Comparison of ENCODE assay signal across 9 mouse cellular contexts in genomic region chr9:54500832-54501452, GRCm38 (mm10). TPM values are rescaled to one million over a fixed set of nuclear protein-coding genes. Genes with fewer than 3 reads are reported as not detected.
DNase-seq lines count a peak whose midpoint lies in the region; ATAC-seq and TF ChIP-seq lines count a peak whose summit lies in the region.
"Had no signal": no experiment of that assay in that cellular context is flagged by ENCODE, and none has a peak within 500 bp of the region (broad histone marks: within the 10 kb centered on the region; RNA-seq: fewer than 3 reads in every experiment).

No protein-coding gene starts in this region.

- TF ChIP-seq CTCF in bone marrow macrophage, adult 2 months (IDR thresholded peaks at IDR 0.05; ENCODE audit: low read depth, low read length) = no peak

- DNase-seq in right cerebral cortex, adult 2 months (ENCODE audit: low spot score in 2 of 2) = peak; percentile 38 to 42
- DNase-seq in right cerebral cortex, postnatal 14 days = no peak
- DNase-seq in forebrain, embryonic 10.5 days (ENCODE audit: extremely low spot score, low spot score) = peak; percentile 29
- peak; percentile 61 for DNase-seq in left cerebral cortex, postnatal 4 days
- peak; percentile 87 for DNase-seq in midbrain, embryonic 11.5 days (ENCODE audit: low spot score, missing footprints)
- DNase-seq in Muller cell, postnatal 12 days (ENCODE audit: inconsistent ontology term) = no peak

- WGBS in forebrain, embryonic 10.5 days = under 1% methylated on average over 43 of the region's 43 CpGs
- WGBS in hindbrain, embryonic 13.5 days = under 1% methylated on average over 42 of the region's 43 CpGs
- WGBS in midbrain, embryonic 11.5 days = under 1% methylated on average over 40 of the region's 43 CpGs

- TF ChIP-seq POLR2A in bone marrow macrophage, adult 2 months (IDR thresholded peaks at IDR 0.05; ENCODE audit: borderline replicate concordance, low read depth, low read length) = no peak

- ATAC-seq in hindbrain, embryonic 13.5 days (ENCODE audit: low FRiP score) = peak; percentile 78
- ATAC-seq in midbrain, embryonic 11.5 days (ENCODE audit: low FRiP score) = peak; percentile 73

- peaks cover 10% of the 10 kb centered on the region for H3K4me1 ChIP-seq in bone marrow macrophage, adult 2 months (ENCODE audit: control insufficient read depth, insufficient read depth, low read length)
- peaks cover 32% of the 10 kb centered on the region for H3K4me1 ChIP-seq in forebrain, embryonic 10.5 days
- peaks cover 30% of the 10 kb centered on the region for H3K4me1 ChIP-seq in hindbrain, embryonic 13.5 days (replicated peaks)
- H3K4me1 ChIP-seq in midbrain, embryonic 11.5 days (ENCODE audit: control insufficient read depth, insufficient read depth, low read length) = 0 out of 2 replicates have a peak, but pooled peaks cover 7% of the 10 kb centered on the region

- peak overlapping the region; percentile 71 for H3K27ac ChIP-seq in bone marrow macrophage, adult 2 months (ENCODE audit: insufficient read depth, low read depth, low read length)
- peak overlapping the region; percentile 87 for H3K27ac ChIP-seq in forebrain, embryonic 10.5 days
- H3K27ac ChIP-seq in hindbrain, embryonic 13.5 days = peak overlapping the region; percentile 92
- H3K27ac ChIP-seq in midbrain, embryonic 11.5 days (ENCODE audit: low read depth, low read length) = peak overlapping the region; percentile 76

- no peaks in the 10 kb centered on the region for H3K9me3 ChIP-seq in forebrain, embryonic 10.5 days
- H3K9me3 ChIP-seq in hindbrain, embryonic 13.5 days = no peaks in the 10 kb centered on the region
- no peaks in the 10 kb centered on the region for H3K9me3 ChIP-seq in midbrain, embryonic 11.5 days (ENCODE audit: control insufficient read depth, low read length)

- H3K9ac ChIP-seq in hindbrain, embryonic 13.5 days = peak overlapping the region; percentile 92
- H3K9ac ChIP-seq in midbrain, embryonic 11.5 days (ENCODE audit: low read length) = peak overlapping the region; percentile 76

- H3K36me3 ChIP-seq in forebrain, embryonic 10.5 days (replicated peaks) = no peaks in the 10 kb centered on the region
- no peaks in the 10 kb centered on the region for H3K36me3 ChIP-seq in hindbrain, embryonic 13.5 days
- H3K36me3 ChIP-seq in midbrain, embryonic 11.5 days (ENCODE audit: control insufficient read depth, insufficient read depth, low read length) = no peaks in the 10 kb centered on the region

- peak overlapping the region; percentile 85 for H3K4me3 ChIP-seq in bone marrow macrophage, adult 2 months (ENCODE audit: insufficient read depth, low read length)
- peak overlapping the region; percentile 88 for H3K4me3 ChIP-seq in forebrain, embryonic 10.5 days
- peak overlapping the region; percentile 89 for H3K4me3 ChIP-seq in hindbrain, embryonic 13.5 days
- H3K4me3 ChIP-seq in midbrain, embryonic 11.5 days (ENCODE audit: low read depth, low read length) = peak overlapping the region; percentile 77

- H3K27me3 ChIP-seq in forebrain, embryonic 10.5 days (ENCODE audit: poor library complexity, severe bottlenecking) = peaks cover 30% of the 10 kb centered on the region
- H3K27me3 ChIP-seq in hindbrain, embryonic 13.5 days = no peaks in the 10 kb centered on the region
- H3K27me3 ChIP-seq in midbrain, embryonic 11.5 days (ENCODE audit: control insufficient read depth, insufficient read depth, low read length) = peaks cover 9% of the 10 kb centered on the region

- H3K4me2 ChIP-seq in hindbrain, embryonic 13.5 days = peak overlapping the region; percentile 63
- H3K4me2 ChIP-seq in midbrain, embryonic 11.5 days = peak overlapping the region; percentile 78

- intact Hi-C loops in left cerebral cortex, postnatal 4 days (cut with DNase I) = no loop called here

RNA-seq across cellular contexts. Expression of gene Dmxl2, which starts 0.5 kb away (rescaled TPM):
- polyA plus RNA-seq in bone marrow macrophage, adult 2 months (2012; ENCODE audit: insufficient read depth, insufficient read length, missing spikeins) = 34.5 and 37.1 TPM in 2 replicates
- polyA plus RNA-seq in forebrain, embryonic 10.5 days (2016; fragmentation: Nextera tagmentation; extraction: Ambion mirVana) = 6.0 and 6.9 TPM in 2 replicates
- 43.3 and 44.0 TPM in 2 replicates for polyA plus RNA-seq in hindbrain, embryonic 13.5 days (2015; fragmentation: Nextera tagmentation; extraction: Ambion mirVana)
- total RNA-seq in left cerebral cortex, postnatal 4 days (2021) = 100 to 1,000 TPM; 168 to 174 TPM
- 16.6 and 17.7 TPM in 2 replicates for polyA plus RNA-seq in midbrain, embryonic 11.5 days (2014; fragmentation: Nextera tagmentation; extraction: Ambion mirVana)

RNA-seq across cellular contexts. Expression of gene Sh2d7, which starts 37.8 kb away (rescaled TPM):
- polyA plus RNA-seq in bone marrow macrophage, adult 2 months (2012; ENCODE audit: insufficient read depth, insufficient read length, missing spikeins) = not detected in 2 replicates
- not detected in 2 replicates for polyA plus RNA-seq in forebrain, embryonic 10.5 days (2016; fragmentation: Nextera tagmentation; extraction: Ambion mirVana)
- 0.08 TPM in 1 of 2 replicates, not detected in the other for polyA plus RNA-seq in hindbrain, embryonic 13.5 days (2015; fragmentation: Nextera tagmentation; extraction: Ambion mirVana)
- not detected for total RNA-seq in left cerebral cortex, postnatal 4 days (2021)
- not detected in 2 replicates for polyA plus RNA-seq in midbrain, embryonic 11.5 days (2014; fragmentation: Nextera tagmentation; extraction: Ambion mirVana)
- total RNA-seq: left cerebral cortex, postnatal 36 days had no signal

RNA-seq across cellular contexts. Expression of gene Cib2, which starts 59.1 kb away (rescaled TPM):
- polyA plus RNA-seq in bone marrow macrophage, adult 2 months (2012; ENCODE audit: insufficient read depth, insufficient read length, missing spikeins) = 14.4 and 14.6 TPM in 2 replicates
- 8.3 and 9.1 TPM in 2 replicates for polyA plus RNA-seq in forebrain, embryonic 10.5 days (2016; fragmentation: Nextera tagmentation; extraction: Ambion mirVana)
- polyA plus RNA-seq in hindbrain, embryonic 13.5 days (2015; fragmentation: Nextera tagmentation; extraction: Ambion mirVana) = 42.4 and 45.2 TPM in 2 replicates
- total RNA-seq in left cerebral cortex, postnatal 4 days (2021) = 10 to 100 TPM; 53.1 to 56.9 TPM
- 16.8 and 17.9 TPM in 2 replicates for polyA plus RNA-seq in midbrain, embryonic 11.5 days (2014; fragmentation: Nextera tagmentation; extraction: Ambion mirVana)

Comparison
In these comparisons a context has a peak if more than half of its experiments do, and no peak if none do; other contexts are left out.
1. DNase-seq: peak in right cerebral cortex, adult 2 months (2 of 2), forebrain, embryonic 10.5 days (single experiment), left cerebral cortex, postnatal 4 days (single experiment) and midbrain, embryonic 11.5 days (single experiment); none in right cerebral cortex, postnatal 14 days (single experiment) and Muller cell, postnatal 12 days (single experiment).
2. Peak in every context shown above with its lines, with median percentiles within 50 percentile points of each other: H3K27ac ChIP-seq and H3K4me3 ChIP-seq.